Mouse (Mus musculus) activated CD4-positive, CD25-positive, alpha-beta regulatory T cell, adult 9 weeks (primary cell): Measurements from ENCODE around the gene Xxylt1. TPM values are rescaled to one million over a fixed set of nuclear protein-coding genes. Genes with fewer than 3 reads are reported as not detected.

Source experiments
- polyA plus RNA-seq: library from polyadenylated mRNA; unstranded; fragments of 100-300 nt; shearing (Covaris generic); gene quantifications from one replicate; pipeline ENCODE4 v1.2.1, GENCODE M21; 2017

The Xxylt1 gene
- polyA plus RNA-seq, result 28.9 TPM

GRCm38 (mm10) chr16:31081125-31081664 is at the start of gene Xxylt1:
Gene Xxylt1 (minus strand): TSS chr16:31081432.

Other genes starting within 250 kb of the Xxylt1 start
- 24.8 TPM for gene Acap2, start 119.8 kb upstream of the Xxylt1 start, polyA plus RNA-seq
- gene Ppp1r2, start 193.8 kb upstream of the Xxylt1 start, polyA plus RNA-seq, result 16.5 TPM
- not detected for gene Apod, start 233.4 kb upstream of the Xxylt1 start, polyA plus RNA-seq